Mouse (Mus musculus) layer of hippocampus, postnatal 36 days (tissue): ENCODE measurements around the gene Ppp5c. TPM values are rescaled to one million over a fixed set of nuclear protein-coding genes. Genes with fewer than 3 reads are reported as not detected.
A peak's percentile ranks its signal among the peaks of the same experiment; 100 is the strongest.

Source experiments
- DNase-seq, 2 experiments: peaks; one replicate each; pipeline ENCODE4 v3.0.0; 2022
- total RNA-seq, 2 experiments: library from RNA; stranded (reverse); gene quantifications; 2 replicates each; pipeline ENCODE4 v1.2.3; 2021

The Ppp5c gene
- total RNA-seq, 2 experiments from 2014 or later, result 147 to 149 TPM

- DNase-seq, result peak; percentile 44 to 56
These were observed 47.4 kb downstream of the Ppp5c start for GRCm38 (mm10) chr7:16980348-16980747.

- DNase-seq, result no peak
These were observed 49.1 kb downstream of the Ppp5c start for GRCm38 (mm10) chr7:16978593-16978992.

- no peak for DNase-seq
These were observed 49.6 kb downstream of the Ppp5c start for GRCm38 (mm10) chr7:16978173-16978572.

GRCm38 (mm10) chr7:16976298-16976697, 51.4 kb downstream of the Ppp5c start:
- DNase-seq, result no peak

GRCm38 (mm10) chr7:16974018-16974417, 53.7 kb downstream of the Ppp5c start:
- DNase-seq, result no peak

- DNase-seq, result no peak
These were observed 56.6 kb downstream of the Ppp5c start for GRCm38 (mm10) chr7:16971160-16971559.

- DNase-seq, result no peak
These were observed 59.3 kb downstream of the Ppp5c start for GRCm38 (mm10) chr7:16968414-16968813.

- no peak for DNase-seq
These were observed 66.0 kb downstream of the Ppp5c start for GRCm38 (mm10) chr7:16961678-16962077.

GRCm38 (mm10) chr7:16959539-16960187, 68.1 kb downstream of the Ppp5c start, which contains the start of gene Pnmal1:
Pnmal1 (plus strand) TSS chr7:16959679.
- peak; percentile 89 for DNase-seq

GRCm38 (mm10) chr7:16956410-16957265, 71.1 kb downstream of the Ppp5c start:
- peak; percentile 38 to 60 for DNase-seq

- DNase-seq, result no peak
These were observed 72.0 kb downstream of the Ppp5c start for GRCm38 (mm10) chr7:16955712-16956111.

Other genes starting within 250 kb of the Ppp5c start
- 1 to 10 TPM; 2.1 to 2.7 TPM for gene Slc1a5, start 246.6 kb downstream of the Ppp5c start, total RNA-seq
- gene Strn4, start 212.0 kb downstream of the Ppp5c start, total RNA-seq, result 100 to 1,000 TPM; 288 to 292 TPM
- gene Fkrp, start 211.2 kb downstream of the Ppp5c start, total RNA-seq, result 10 to 100 TPM; 41.8 to 44.7 TPM
- 1 to 10 TPM; 5.8 to 8.2 TPM for gene Prkd2, start 185.0 kb downstream of the Ppp5c start, total RNA-seq
- gene Dact3, start 152.6 kb downstream of the Ppp5c start, total RNA-seq, result 100 to 1,000 TPM; 146 to 149 TPM
- gene Gng8, start 136.1 kb downstream of the Ppp5c start, total RNA-seq, result 1 to 10 TPM; 2.4 to 2.7 TPM
- not detected for gene Ptgir, start 121.4 kb downstream of the Ppp5c start, total RNA-seq
- gene Calm3, start 103.8 kb downstream of the Ppp5c start, total RNA-seq, result 1,000 to 10,000 TPM; 2,055 to 2,361 TPM
- 100 to 1,000 TPM; 345 to 361 TPM for gene Pnmal2, start 83.2 kb downstream of the Ppp5c start, total RNA-seq
- 100 to 1,000 TPM; 119 to 124 TPM for gene Pnmal1, start 68.2 kb downstream of the Ppp5c start, total RNA-seq
- 10 to 100 TPM; 55.2 to 56.6 TPM for gene Gm42372, start 44.8 kb downstream of the Ppp5c start, total RNA-seq
- 1 to 10 TPM; 2.2 to 2.8 TPM for gene Ccdc8, start 35.2 kb downstream of the Ppp5c start, total RNA-seq
- 10 to 100 TPM in 1 of 2 experiments, 1 to 10 TPM in 1; 4.3 to 14.4 TPM for gene Hif3a, start 34.5 kb upstream of the Ppp5c start, total RNA-seq
- 1 to 10 TPM; 3.0 to 3.8 TPM for gene Psg16, start 46.1 kb upstream of the Ppp5c start, total RNA-seq
- gene Ceacam3, start 122.4 kb upstream of the Ppp5c start, total RNA-seq, result not detected
- gene Psg29, start 175.6 kb upstream of the Ppp5c start, total RNA-seq, result not detected